Mouse (Mus musculus) mouse trophoblast stem cell (cell line): ENCODE results near the gene Flt1.

Experiments
- in situ Hi-C, 2 experiments: fragments of 300-500 bp; cut with MseI, MboI; formaldehyde crosslinking; loops; 2 replicates in 1 of 2; 3 replicates in 1 of 2; pipeline ENCODE4 v1.15.1; 2025

Flt1 gene

GRCm38 (mm10) chr5:147724945-147725830 lies 623 bp downstream of the Flt1 start:
- in situ Hi-C loops: no loop called here

GRCm38 (mm10) chr5:147724391-147724790 lies 1.4 kb downstream of the Flt1 start:
- in situ Hi-C loops: no loop called here

GRCm38 (mm10) chr5:147723811-147724210 lies 2.0 kb downstream of the Flt1 start:
- in situ Hi-C loops: no loop called here

- in situ Hi-C loops: no loop called here
Observed at GRCm38 (mm10) chr5:147721438-147721837, 4.4 kb downstream of the Flt1 start.

- in situ Hi-C loops: no loop called here
Observed at GRCm38 (mm10) chr5:147718335-147718734, 7.5 kb downstream of the Flt1 start.

- in situ Hi-C loops: no loop called here
Observed at GRCm38 (mm10) chr5:147716697-147717217, 9.1 kb downstream of the Flt1 start.

GRCm38 (mm10) chr5:147716276-147716675 lies 9.5 kb downstream of the Flt1 start:
- in situ Hi-C loops: no loop called here

- in situ Hi-C loops: no loop called here
Observed at GRCm38 (mm10) chr5:147715391-147715790, 10.4 kb downstream of the Flt1 start.

- in situ Hi-C loops: no loop called here
Observed at GRCm38 (mm10) chr5:147708500-147708899, 17.3 kb downstream of the Flt1 start.

- in situ Hi-C loops: no loop called here
Observed at GRCm38 (mm10) chr5:147707479-147707878, 18.3 kb downstream of the Flt1 start.

GRCm38 (mm10) chr5:147704890-147705289 lies 20.9 kb downstream of the Flt1 start:
- in situ Hi-C loops: no loop called here

GRCm38 (mm10) chr5:147702423-147702822 lies 23.4 kb downstream of the Flt1 start:
- in situ Hi-C loops: no loop called here

- in situ Hi-C loops: no loop called here
Observed at GRCm38 (mm10) chr5:147701024-147701423, 24.8 kb downstream of the Flt1 start.

- in situ Hi-C loops: no loop called here
Observed at GRCm38 (mm10) chr5:147698044-147698443, 27.8 kb downstream of the Flt1 start.

GRCm38 (mm10) chr5:147697165-147697564 lies 28.6 kb downstream of the Flt1 start:
- in situ Hi-C loops: no loop called here

- in situ Hi-C loops: no loop called here
Observed at GRCm38 (mm10) chr5:147692622-147693021, 33.2 kb downstream of the Flt1 start.

- in situ Hi-C loops: no loop called here
Observed at GRCm38 (mm10) chr5:147683707-147684323, 42.0 kb downstream of the Flt1 start.

- in situ Hi-C loops: no loop called here
Observed at GRCm38 (mm10) chr5:147681224-147681623, 44.6 kb downstream of the Flt1 start.

- in situ Hi-C loops: no loop called here
Observed at GRCm38 (mm10) chr5:147680711-147681110, 45.1 kb downstream of the Flt1 start.

- in situ Hi-C loops: no loop called here
Observed at GRCm38 (mm10) chr5:147679316-147679715, 46.5 kb downstream of the Flt1 start.

GRCm38 (mm10) chr5:147675791-147676190 lies 50.0 kb downstream of the Flt1 start:
- in situ Hi-C loops: no loop called here

- in situ Hi-C loops: no loop called here
Observed at GRCm38 (mm10) chr5:147671765-147672424, 53.9 kb downstream of the Flt1 start.
